Mouse (Mus musculus) T-cell, adult 2 months (primary cell): ENCODE data around the gene Enpp5.
A peak's percentile ranks its signal among the peaks of the same experiment; 100 is the strongest.

Experiments used
- DNase-seq: peaks from one replicate; pipeline ENCODE4 v3.0.0; 2022; ENCODE audit warnings: low spot score

Gene Enpp5

GRCm38 (mm10) chr17:44100486-44100885, 21.9 kb downstream of the Enpp5 start:
- DNase-seq = no peak

GRCm38 (mm10) chr17:44100906-44101305, 22.3 kb downstream of the Enpp5 start:
- DNase-seq = no peak

DNA sequence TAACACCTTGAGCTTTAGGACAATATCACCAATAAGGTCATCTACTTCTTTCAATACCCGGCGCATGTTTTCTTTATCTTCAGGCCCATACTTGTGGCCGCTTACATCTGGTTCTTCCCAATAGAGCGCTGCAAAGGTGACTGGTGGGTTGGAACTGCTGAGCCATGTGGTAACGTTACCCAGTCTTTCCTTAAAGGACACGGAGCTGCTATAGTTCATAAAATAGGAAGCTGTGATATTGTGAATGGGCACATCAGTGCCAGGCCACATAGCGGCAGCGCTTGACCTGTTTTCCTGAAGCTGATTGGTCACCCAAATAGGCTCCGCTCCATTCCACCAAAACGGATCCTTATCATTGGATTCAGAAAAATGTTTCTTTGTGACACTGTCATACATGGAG, 23.3 kb downstream of the Enpp5 start:
- DNase-seq = no peak

DNA sequence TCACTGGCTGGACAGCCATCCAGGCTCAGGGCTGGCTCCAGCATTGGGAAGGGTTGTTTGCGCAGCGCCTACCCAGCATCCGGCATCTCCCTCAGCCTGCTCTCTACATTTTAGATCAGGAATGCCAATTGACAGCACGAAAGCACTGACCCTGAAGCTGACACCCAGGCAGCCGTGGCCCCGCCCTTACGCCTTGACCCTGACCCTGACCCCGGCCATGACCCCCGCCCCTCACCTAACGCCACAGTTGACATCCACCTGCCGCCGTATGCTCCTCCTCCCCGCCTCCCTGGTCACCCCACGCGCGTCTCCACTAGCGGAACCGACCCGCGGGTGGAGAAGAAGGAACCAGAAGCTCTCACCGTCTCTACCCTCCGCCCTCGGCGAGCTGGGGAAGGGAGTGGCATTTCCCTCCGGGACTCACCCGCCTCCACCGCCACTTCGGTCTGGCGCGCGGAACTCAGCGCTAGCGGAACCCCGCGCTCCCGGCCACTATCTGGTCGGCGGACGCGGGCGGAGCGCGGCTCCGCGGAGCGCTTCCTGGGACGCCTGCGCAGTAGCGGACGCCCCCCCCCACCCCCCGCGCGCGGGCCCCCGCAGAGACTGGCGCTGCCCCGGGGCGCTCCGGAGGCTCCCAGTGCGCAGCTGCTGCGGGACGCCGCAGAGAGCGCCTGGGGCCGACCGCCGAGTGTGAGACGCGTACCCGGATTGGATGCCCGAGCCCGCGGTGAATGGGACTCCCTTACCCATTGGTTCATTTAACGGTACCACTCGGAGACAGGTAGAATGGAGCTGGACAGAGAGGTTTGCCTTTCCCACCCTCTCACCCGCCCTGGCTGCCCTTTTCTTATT, 26.9 kb downstream of the Enpp5 start, which contains the start of gene Enpp4:
TSS of gene Enpp4 (minus strand) at position 523 of the 852 bp plus-strand sequence.
- DNase-seq = peak; percentile 92

GRCm38 (mm10) chr17:44108331-44108730, 29.7 kb downstream of the Enpp5 start:
- DNase-seq = no peak

DNA sequence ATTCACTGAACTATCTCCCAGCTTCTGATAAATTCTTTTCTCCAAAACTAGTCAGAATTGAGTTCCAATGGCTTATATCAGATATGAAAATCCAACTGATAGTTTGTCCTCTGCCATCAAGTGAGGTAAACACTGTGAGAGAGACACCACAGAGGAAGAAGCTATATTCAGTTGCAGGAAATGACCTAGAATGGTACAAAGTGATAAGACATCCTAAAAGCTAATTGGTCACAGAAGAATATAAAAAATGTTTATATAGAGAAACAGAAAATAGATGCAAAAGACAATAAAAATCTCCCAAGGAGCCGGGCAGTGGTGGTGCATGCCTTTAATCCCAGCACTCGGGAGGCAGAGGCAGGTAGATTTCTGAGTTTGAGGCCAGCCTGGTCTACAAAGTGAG, 38.0 kb downstream of the Enpp5 start:
- no peak for DNase-seq

DNA sequence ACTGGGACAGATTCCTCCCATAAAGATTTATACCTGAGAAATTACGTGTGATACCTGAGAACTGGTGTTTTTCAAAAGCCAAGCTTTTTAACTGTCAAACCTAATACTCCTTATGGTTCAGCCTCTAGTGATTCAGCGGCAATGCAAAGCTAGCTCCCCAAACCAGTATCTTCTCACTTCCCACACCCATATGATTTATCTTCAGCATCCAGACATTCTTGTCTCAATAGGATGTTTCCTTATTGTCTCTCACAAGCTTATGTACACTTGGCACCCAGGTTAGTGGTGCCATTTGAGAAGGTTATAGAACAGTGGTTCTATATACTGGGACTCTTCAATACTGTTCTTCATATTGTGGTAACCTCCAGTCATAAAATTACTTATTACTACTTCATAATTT, 39.1 kb downstream of the Enpp5 start:
- no peak for DNase-seq

GRCm38 (mm10) chr17:44118231-44118630, 39.6 kb downstream of the Enpp5 start:
- DNase-seq = no peak

GRCm38 (mm10) chr17:44121366-44122100, 42.9 kb downstream of the Enpp5 start:
- peak; percentile 23 for DNase-seq

- no peak for DNase-seq
Observed at GRCm38 (mm10) chr17:44129092-44129750, 50.6 kb downstream of the Enpp5 start.

DNA sequence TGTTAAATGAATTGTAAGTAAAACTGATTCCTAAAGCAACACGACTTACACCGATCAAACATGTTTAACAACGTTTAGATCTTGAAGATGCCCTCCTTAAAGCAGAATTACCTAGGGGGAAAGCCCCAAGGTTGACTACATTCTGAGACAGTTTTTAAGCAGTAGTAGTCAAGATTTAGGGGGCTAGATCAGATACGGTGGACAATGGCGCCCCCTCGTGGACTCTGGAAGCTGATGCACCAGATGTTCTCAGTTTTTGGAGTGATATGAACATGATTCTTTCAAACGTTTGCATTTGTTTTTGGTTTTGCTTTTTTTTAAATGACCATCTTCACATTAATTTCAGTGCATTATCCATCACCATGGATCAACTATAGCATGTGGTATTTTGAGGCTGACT, 51.8 kb downstream of the Enpp5 start:
- DNase-seq = peak; percentile 70

- no peak for DNase-seq
Observed at GRCm38 (mm10) chr17:44134106-44134505, 55.5 kb downstream of the Enpp5 start.

GRCm38 (mm10) chr17:44134545-44134944, 55.9 kb downstream of the Enpp5 start:
- no peak for DNase-seq

- DNase-seq = no peak
Observed at GRCm38 (mm10) chr17:44136018-44136417, 57.4 kb downstream of the Enpp5 start.
